Mouse (Mus musculus): ENCODE results near the gene Il15ra.

Il15ra gene

GRCm38 (mm10) chr2:11705201-11706025 lies at the start of gene Il15ra:
Gene Il15ra, plus strand, starts transcription at chr2:11705290.
- no peak for DNase-seq

- no peak for DNase-seq
Measured at GRCm38 (mm10) chr2:11657581-11657980, 47.5 kb upstream of the Il15ra start.

- DNase-seq: no peak
Measured at GRCm38 (mm10) chr2:11659263-11659662, 45.8 kb upstream of the Il15ra start.

- DNase-seq: no peak
Measured at GRCm38 (mm10) chr2:11662143-11662906, 42.8 kb upstream of the Il15ra start.

GRCm38 (mm10) chr2:11662907-11663230 lies 42.2 kb upstream of the Il15ra start:
- DNase-seq: no peak

GRCm38 (mm10) chr2:11663961-11664360 lies 41.1 kb upstream of the Il15ra start:
- DNase-seq: peak; percentile 35

GRCm38 (mm10) chr2:11664367-11664766 lies 40.7 kb upstream of the Il15ra start:
- DNase-seq: peak; percentile 3

GRCm38 (mm10) chr2:11664806-11665205 lies 40.3 kb upstream of the Il15ra start:
- no peak for DNase-seq

- DNase-seq: no peak
Measured at GRCm38 (mm10) chr2:11665326-11665725, 39.8 kb upstream of the Il15ra start.

GRCm38 (mm10) chr2:11672144-11672543 lies 32.9 kb upstream of the Il15ra start:
- DNase-seq: no peak

- no peak for DNase-seq
Measured at GRCm38 (mm10) chr2:11679626-11680025, 25.5 kb upstream of the Il15ra start.

- no peak for DNase-seq
Measured at GRCm38 (mm10) chr2:11682712-11683111, 22.4 kb upstream of the Il15ra start.

- no peak for DNase-seq
Measured at GRCm38 (mm10) chr2:11686512-11686911, 18.6 kb upstream of the Il15ra start.

GRCm38 (mm10) chr2:11687436-11687835 lies 17.7 kb upstream of the Il15ra start:
- DNase-seq: peak; percentile 7

- no peak for DNase-seq
Measured at GRCm38 (mm10) chr2:11690201-11690890, 14.7 kb upstream of the Il15ra start.

GRCm38 (mm10) chr2:11693352-11693751 lies 11.7 kb upstream of the Il15ra start:
- DNase-seq: no peak

- DNase-seq: no peak
Measured at GRCm38 (mm10) chr2:11694104-11694503, 11.0 kb upstream of the Il15ra start.

GRCm38 (mm10) chr2:11695867-11696266 lies 9.2 kb upstream of the Il15ra start:
- DNase-seq: no peak

GRCm38 (mm10) chr2:11698994-11699393 lies 6.1 kb upstream of the Il15ra start:
- DNase-seq: no peak

GRCm38 (mm10) chr2:11699905-11700304 lies 5.2 kb upstream of the Il15ra start:
- no peak for DNase-seq

GRCm38 (mm10) chr2:11706030-11706745 lies 1.1 kb downstream of the Il15ra start:
- no peak for DNase-seq

GRCm38 (mm10) chr2:11706746-11707065 lies 1.6 kb downstream of the Il15ra start:
- no peak for DNase-seq

GRCm38 (mm10) chr2:11708538-11708937 lies 3.4 kb downstream of the Il15ra start:
- no peak for DNase-seq

Data from cerebellum, adult 8-10 months (tissue).